Mouse (Mus musculus): Measurements from ENCODE around the gene Syk. TPM values are rescaled to one million over a fixed set of nuclear protein-coding genes. Genes with fewer than 3 reads are reported as not detected.

Syk gene
- polyA plus RNA-seq, 1 experiment from 2014 or later = 6.3 TPM

DNA sequence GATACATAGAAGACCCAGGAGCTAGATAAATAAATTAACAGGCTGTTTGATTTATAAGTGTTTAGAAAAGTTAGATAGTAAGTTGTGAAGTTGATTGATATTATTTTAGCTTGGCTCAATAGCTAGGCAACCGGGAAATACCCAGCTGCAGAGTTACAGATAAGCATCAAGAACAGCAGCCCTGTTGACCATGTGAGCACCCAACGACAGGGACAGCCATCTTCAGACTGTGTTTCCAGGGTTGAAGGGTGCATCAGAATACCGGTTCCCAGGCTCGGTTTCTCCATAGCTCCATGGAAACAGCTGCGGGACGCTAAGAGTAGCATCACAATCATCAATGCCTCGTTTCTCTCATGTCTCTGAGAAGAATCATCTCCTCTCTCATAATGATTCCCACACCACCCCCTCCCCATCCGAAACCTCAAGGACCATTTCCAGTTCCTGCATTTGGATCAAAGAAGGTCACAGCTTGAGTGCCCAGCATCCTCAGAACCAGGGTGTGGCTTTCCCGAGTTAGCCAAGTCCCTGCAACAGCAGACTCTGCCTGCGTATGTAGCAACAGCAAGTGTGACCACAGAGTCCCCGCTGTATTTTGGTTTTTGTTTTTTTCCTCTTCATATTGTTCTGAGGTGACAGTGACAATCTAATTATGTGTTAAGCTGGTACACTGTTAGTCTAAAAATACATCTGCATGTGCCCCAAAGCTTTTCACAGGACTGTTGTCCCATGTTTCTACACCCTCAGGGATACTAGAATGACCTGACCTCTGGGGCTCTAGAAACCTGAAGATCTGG, 11.2 kb upstream of the Syk start:
- Histone ChIP-seq H3K27ac (replicated peaks) (no peak overlapping the region), H3K9me3 (no peaks in the 10 kb centered on the region), H3K9ac (no peak overlapping the region), H3K4me3 (no peak overlapping the region), H3K27me3 (replicated peaks) (no peaks in the 10 kb centered on the region), H3K36me3 (no peaks in the 10 kb centered on the region), H3K4me1 (peaks cover 13% of the 10 kb centered on the region), H3K4me2 (no peak overlapping the region)
- no peak for ATAC-seq (ENCODE audit: extremely low read depth, insufficient number of reproducible peaks, low FRiP score, low TSS enrichment)
- 67% methylated on average over 11 of the region's 11 CpGs for WGBS

DNA sequence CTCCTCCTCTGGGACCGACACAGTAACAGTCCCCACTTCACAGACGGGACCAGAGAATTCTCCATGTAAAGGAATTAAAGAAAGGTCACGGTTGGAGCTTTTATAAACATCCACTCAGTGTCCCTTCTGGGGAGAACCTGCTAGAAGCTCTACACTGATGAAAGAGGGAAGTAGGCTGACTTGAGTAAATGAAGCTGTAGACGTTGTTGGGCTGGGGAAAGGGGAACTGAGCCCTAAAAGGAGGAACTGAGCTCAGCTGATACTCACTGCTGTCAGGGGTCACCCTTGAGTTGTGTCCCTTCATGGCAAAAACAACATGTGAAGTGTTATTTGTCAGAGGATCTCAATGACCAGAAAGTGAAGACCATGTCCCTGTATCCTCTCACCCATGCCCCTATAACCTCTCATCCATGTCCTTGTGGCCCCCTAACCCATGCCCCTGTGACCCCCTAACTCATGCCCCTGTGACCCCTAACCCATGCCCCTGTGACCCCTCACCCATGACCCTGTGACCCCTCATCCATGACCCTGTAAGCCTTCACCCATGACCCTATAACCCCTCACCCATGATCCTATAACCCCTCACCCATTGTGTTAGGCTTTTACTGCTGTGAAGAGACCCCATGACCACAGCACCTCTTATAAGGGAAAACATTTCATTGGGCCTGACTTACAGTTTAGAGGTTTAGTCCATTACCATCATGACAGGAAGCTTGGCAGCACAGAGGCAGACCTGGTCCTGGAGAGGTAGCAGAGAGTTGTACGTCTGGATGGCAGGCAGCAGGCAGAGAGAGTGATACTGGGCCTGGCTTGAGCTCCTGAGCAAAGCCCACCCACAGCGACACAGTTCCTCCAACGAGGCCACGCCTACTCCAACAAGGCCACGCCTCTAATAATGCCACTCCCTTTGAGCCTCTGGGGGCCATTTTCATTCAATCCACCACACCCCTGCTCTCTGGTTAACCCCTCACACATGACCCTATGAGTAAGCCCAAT, 10.2 kb upstream of the Syk start:
- no peak overlapping the region for H3K9ac ChIP-seq
- no peak overlapping the region for H3K4me3 ChIP-seq
- H3K4me1 ChIP-seq = peaks cover 23% of the 10 kb centered on the region
- no peak for ATAC-seq (ENCODE audit: extremely low read depth, insufficient number of reproducible peaks, low FRiP score, low TSS enrichment)
- WGBS = 74% methylated on average over 9 of the region's 9 CpGs
- H3K36me3 ChIP-seq = no peaks in the 10 kb centered on the region
- H3K4me2 ChIP-seq = no peak overlapping the region
- no peak overlapping the region for H3K27ac ChIP-seq (replicated peaks)
- H3K27me3 ChIP-seq (replicated peaks) = no peaks in the 10 kb centered on the region
- H3K9me3 ChIP-seq = no peaks in the 10 kb centered on the region

DNA sequence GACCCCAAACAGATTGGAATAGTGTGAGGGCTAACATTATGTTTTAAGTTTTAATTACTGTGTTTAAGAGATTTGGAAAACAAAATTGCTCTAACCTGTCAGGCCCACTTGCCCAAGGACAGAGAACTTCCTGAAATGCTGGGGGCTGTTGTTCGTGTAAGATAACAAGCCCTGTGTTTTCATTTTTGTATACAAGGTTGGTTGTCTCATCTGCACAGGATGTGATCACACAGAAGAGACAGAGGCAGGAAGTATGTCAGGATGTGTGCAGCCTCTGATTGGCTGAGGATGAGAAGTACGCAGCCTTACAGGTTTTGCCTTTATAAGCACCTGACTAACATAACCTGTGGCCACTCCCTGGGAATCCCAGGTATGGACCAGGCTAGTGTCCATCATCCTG, 8.7 kb upstream of the Syk start:
- no peak overlapping the region for H3K4me2 ChIP-seq
- no peak for ATAC-seq (ENCODE audit: extremely low read depth, insufficient number of reproducible peaks, low FRiP score, low TSS enrichment)
- WGBS = 69% methylated on average over 2 of the region's 2 CpGs

DNA sequence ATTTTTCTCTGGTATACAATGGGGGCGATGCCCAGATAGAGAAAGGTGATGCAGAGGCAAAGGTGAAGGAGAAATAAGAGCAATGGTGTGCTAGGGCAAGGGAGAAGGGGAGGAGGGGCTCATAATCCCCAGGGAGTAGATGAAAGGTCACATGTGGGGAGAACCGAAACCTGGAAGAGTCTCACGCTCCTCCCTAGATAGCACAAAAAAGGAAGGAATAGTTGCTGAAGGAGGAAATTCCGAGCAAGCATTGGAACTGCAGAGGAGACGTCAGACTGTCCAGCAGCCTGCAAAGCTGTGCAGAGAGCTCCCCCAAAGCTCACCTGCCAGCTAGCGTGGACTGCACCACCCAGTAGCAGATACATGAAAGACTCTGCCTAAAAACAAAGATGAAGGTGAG, 7.5 kb upstream of the Syk start:
- no peak for ATAC-seq (ENCODE audit: extremely low read depth, insufficient number of reproducible peaks, low FRiP score, low TSS enrichment)
- H3K9me3 ChIP-seq = no peaks in the 10 kb centered on the region
- no peak overlapping the region for H3K27ac ChIP-seq (replicated peaks)
- no peaks in the 10 kb centered on the region for H3K27me3 ChIP-seq (replicated peaks)
- 66% methylated on average over 6 of the region's 6 CpGs for WGBS
- H3K4me1 ChIP-seq = peaks cover 34% of the 10 kb centered on the region
- H3K9ac ChIP-seq = no peak overlapping the region
- H3K36me3 ChIP-seq = no peaks in the 10 kb centered on the region
- H3K4me3 ChIP-seq = no peak overlapping the region
- no peak overlapping the region for H3K4me2 ChIP-seq

More for the DNA sequence above, 8.7 kb upstream of the Syk start:
- peaks cover 34% of the 10 kb centered on the region for H3K4me1 ChIP-seq
- no peak overlapping the region for H3K4me3 ChIP-seq
- no peak overlapping the region for H3K9ac ChIP-seq
- no peaks in the 10 kb centered on the region for H3K9me3 ChIP-seq
- H3K27ac ChIP-seq (replicated peaks) = no peak overlapping the region
- H3K27me3 ChIP-seq (replicated peaks) = no peaks in the 10 kb centered on the region
- H3K36me3 ChIP-seq = no peaks in the 10 kb centered on the region

DNA sequence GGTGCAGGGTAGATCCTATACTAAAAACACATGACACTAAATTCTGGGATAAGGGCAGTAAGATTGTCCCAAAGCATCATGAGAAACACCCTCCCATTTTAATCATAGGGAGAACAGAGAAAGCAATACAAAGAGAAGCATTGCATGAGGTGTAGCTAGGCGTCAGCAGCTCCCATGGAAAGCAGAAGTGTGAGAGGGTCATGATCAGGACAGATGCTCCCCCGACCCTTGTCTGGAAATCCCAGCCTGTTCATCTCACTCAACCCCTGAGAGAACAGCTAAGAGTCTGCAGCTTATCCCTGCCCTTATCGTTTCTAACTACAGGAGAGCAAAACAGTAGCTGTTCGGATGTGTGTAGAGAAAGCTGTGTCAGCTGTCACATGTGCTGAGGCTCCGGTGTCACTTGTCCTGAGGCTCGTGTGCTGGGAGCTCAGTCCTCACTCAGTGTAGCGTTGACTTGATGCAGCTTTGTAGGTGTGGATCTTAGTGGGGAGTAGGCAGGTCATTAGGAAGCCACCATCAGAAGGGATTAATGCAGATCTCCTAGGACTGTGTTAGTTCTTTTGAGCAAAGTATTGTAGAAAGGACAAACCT, 6.9 kb upstream of the Syk start:
- Histone ChIP-seq H3K27ac (replicated peaks) (peak overlapping the region; percentile 91), H3K36me3 (no peaks in the 10 kb centered on the region), H3K9ac (no peak overlapping the region), H3K27me3 (replicated peaks) (no peaks in the 10 kb centered on the region), H3K9me3 (no peaks in the 10 kb centered on the region), H3K4me2 (no peak overlapping the region), H3K4me3 (no peak overlapping the region), H3K4me1 (peaks cover 34% of the 10 kb centered on the region)
- ATAC-seq (ENCODE audit: extremely low read depth, insufficient number of reproducible peaks, low FRiP score, low TSS enrichment) = no peak
- 27% methylated on average over 7 of the region's 7 CpGs for whole genome bisulfite sequencing

DNA sequence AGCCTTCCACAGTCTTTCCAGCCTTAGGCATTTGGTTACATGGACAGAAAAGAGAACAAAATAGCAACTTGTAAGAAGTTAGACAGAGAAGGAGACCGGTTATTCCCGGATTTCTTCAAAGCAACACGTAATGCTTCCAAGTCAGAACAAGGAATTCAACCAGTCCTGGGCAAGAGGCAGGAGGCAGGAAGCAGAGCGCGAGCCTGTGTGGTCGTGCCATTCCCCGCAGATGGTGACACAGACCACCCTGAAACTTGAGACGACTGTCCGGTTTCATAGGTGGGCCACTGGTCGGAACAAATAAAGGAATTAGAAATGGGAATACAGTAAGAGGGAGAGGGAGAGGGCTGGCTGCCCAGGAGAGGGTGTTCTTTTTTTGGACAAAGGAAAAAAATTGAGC, 6.1 kb upstream of the Syk start:
- H3K36me3 ChIP-seq = no peaks in the 10 kb centered on the region
- no peak overlapping the region for H3K4me3 ChIP-seq
- WGBS = 26% methylated on average over 10 of the region's 10 CpGs
- H3K9me3 ChIP-seq = no peaks in the 10 kb centered on the region
- H3K27me3 ChIP-seq (replicated peaks) = no peaks in the 10 kb centered on the region
- ATAC-seq (ENCODE audit: extremely low read depth, insufficient number of reproducible peaks, low FRiP score, low TSS enrichment) = no peak
- H3K9ac ChIP-seq = peak overlapping the region; percentile 66
- H3K27ac ChIP-seq (replicated peaks) = peak overlapping the region; percentile 91
- peak overlapping the region; percentile 34 for H3K4me2 ChIP-seq
- peaks cover 34% of the 10 kb centered on the region for H3K4me1 ChIP-seq

DNA sequence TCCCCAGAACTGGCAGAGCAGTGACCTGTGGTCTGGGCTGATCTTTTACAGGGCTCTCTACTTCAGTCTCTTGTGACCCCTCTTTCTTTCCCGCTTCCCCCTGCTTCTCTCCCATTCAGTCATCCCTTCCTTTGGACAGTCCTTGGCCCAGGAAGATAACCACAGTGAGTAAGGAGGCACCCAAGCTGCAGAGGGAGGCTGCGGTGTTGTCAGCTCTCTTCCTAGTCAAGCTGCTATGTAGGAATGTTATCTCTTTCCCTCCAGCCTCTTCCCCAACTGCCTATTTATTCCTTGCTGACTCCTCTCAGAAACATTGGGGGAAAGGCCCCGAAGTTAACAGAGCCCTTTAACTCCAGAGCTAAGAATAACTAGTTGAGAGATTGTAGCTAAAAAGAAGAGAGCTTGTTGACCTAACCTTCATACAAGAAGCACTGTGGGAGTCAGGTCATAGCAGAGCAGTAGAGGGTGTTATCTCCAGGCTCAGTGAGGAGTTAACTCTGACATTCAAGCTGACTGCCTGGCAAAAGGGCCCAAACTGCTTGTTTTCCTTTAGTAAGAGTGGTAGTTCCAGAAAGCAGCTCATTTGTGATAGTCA, 5.5 kb upstream of the Syk start:
- H3K27ac ChIP-seq (replicated peaks) = peak overlapping the region; percentile 91
- no peak overlapping the region for H3K4me3 ChIP-seq
- ATAC-seq (ENCODE audit: extremely low read depth, insufficient number of reproducible peaks, low FRiP score, low TSS enrichment) = no peak
- no peaks in the 10 kb centered on the region for H3K27me3 ChIP-seq (replicated peaks)
- H3K36me3 ChIP-seq = no peaks in the 10 kb centered on the region
- H3K9ac ChIP-seq = peak overlapping the region; percentile 66
- WGBS = 11% methylated on average over 3 of the region's 3 CpGs
- H3K4me2 ChIP-seq = peak overlapping the region; percentile 34
- peaks cover 34% of the 10 kb centered on the region for H3K4me1 ChIP-seq
- no peaks in the 10 kb centered on the region for H3K9me3 ChIP-seq

DNA sequence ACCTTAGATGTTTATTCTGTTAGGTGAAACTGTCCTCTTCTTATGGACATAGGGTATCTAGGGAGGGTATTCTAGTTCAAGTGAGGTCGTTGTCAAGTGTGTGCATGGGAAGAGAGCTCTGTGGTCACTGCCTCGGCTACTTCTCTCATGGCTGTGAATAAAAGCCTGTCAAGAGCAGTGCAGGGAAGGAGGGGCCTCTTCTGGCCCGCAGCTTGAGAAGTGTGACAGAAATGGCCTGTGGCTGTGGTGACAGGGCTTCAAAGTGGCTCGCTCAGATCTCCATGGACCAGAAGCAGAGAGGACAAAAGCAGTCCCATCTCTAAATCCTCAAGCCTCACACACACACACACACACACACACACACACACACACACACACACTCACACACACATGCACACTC, 5.0 kb upstream of the Syk start:
- H3K4me1 ChIP-seq = peaks cover 34% of the 10 kb centered on the region
- H3K27me3 ChIP-seq (replicated peaks) = no peaks in the 10 kb centered on the region
- H3K9ac ChIP-seq = 0 out of 2 replicates have a peak overlapping the region, but pooled peaks have one; percentile 66
- 5% methylated on average over 4 of the region's 4 CpGs for WGBS
- peak; percentile 74; the same call in 1 of the 2 replicates for ATAC-seq (ENCODE audit: extremely low read depth, insufficient number of reproducible peaks, low FRiP score, low TSS enrichment)
- no peak overlapping the region for H3K4me3 ChIP-seq
- peak overlapping the region; percentile 91 for H3K27ac ChIP-seq (replicated peaks)
- H3K4me2 ChIP-seq = peak overlapping the region; percentile 34
- H3K36me3 ChIP-seq = no peaks in the 10 kb centered on the region
- no peaks in the 10 kb centered on the region for H3K9me3 ChIP-seq

DNA sequence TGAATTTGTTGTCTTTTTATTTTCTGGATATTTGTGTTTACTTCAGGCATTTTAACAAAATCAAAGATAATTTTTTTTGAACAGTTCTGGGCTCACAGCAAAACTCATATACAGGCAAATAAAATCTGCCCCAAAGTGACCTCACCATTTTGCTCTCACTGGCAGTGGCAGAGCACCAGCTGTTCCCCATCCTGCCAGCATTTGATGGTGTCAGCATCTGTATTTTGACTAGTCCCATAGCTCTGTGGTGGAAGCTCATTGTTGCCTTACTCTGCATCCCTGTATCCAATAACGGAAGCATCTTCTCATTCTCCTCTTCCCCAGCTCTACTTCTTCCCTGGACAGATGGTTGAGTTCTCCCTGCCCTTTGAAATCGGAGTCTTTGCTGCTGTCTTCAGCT, 4.2 kb upstream of the Syk start:
- 72% methylated on average over 2 of the region's 2 CpGs for WGBS
- Histone ChIP-seq H3K4me3 (no peak overlapping the region), H3K4me1 (peaks cover 34% of the 10 kb centered on the region), H3K36me3 (no peaks in the 10 kb centered on the region), H3K27ac (replicated peaks) (peak overlapping the region; percentile 91; the same call in 1 of the 2 replicates), H3K4me2 (no peak overlapping the region), H3K27me3 (replicated peaks) (no peaks in the 10 kb centered on the region), H3K9ac (no peak overlapping the region), H3K9me3 (no peaks in the 10 kb centered on the region)
- no peak for ATAC-seq (ENCODE audit: extremely low read depth, insufficient number of reproducible peaks, low FRiP score, low TSS enrichment)

DNA sequence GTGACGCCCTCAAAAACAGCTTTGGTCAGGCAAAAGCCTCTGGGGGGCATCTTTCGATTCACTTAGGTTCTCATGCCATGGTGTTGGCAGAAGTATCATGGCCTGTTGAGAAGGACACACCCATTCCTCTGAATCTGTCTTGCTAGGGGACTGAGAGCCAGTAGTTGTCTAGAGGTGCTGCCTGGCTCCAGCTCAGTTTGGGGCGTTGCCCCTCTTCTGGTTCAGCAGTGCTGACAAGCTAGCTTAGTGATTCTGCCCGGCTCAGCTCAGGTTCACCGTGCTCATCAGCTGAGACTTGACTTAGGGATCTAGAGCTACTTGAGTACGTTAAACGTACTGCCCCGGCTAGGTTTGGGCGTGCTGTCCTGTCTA, 481 bp upstream of the Syk start:
- H3K27ac ChIP-seq (replicated peaks) = peak overlapping the region; percentile 61; the same call in 1 of the 2 replicates
- peak overlapping the region; percentile 64 for H3K4me3 ChIP-seq
- peak overlapping the region; percentile 75 for H3K4me2 ChIP-seq
- no peaks in the 10 kb centered on the region for H3K9me3 ChIP-seq
- H3K27me3 ChIP-seq (replicated peaks) = no peaks in the 10 kb centered on the region
- H3K4me1 ChIP-seq = peaks cover 22% of the 10 kb centered on the region
- peak overlapping the region; percentile 81 for H3K9ac ChIP-seq
- no peaks in the 10 kb centered on the region for H3K36me3 ChIP-seq
- WGBS = 19% methylated on average over 9 of the region's 9 CpGs
- ATAC-seq (ENCODE audit: extremely low read depth, insufficient number of reproducible peaks, low FRiP score, low TSS enrichment) = no peak

All from heart, embryonic 13.5 days (tissue).